Mouse (Mus musculus) ES-E14 (cell line): ENCODE results near the gene Lrch4.

Experiments used
- HCFC1 ChIP-seq: IDR thresholded peaks from 2 replicates; pipeline ENCODE4 v1.6.1; 2012; ENCODE audit warnings: low read length, inconsistent platforms, borderline replicate concordance; ENCODE audit not compliant: insufficient read depth
- MAFK ChIP-seq: IDR thresholded peaks from 2 replicates; pipeline ENCODE4 v1.6.1; 2014; ENCODE audit warnings: mild to moderate bottlenecking, low read depth, low read length, inconsistent platforms; ENCODE audit not compliant: insufficient read depth
- ZC3H11A ChIP-seq: IDR thresholded peaks from 2 replicates; pipeline ENCODE4 v1.6.1; 2012; ENCODE audit warnings: low read depth, mild to moderate bottlenecking, inconsistent platforms, low read length, borderline replicate concordance

DNA sequence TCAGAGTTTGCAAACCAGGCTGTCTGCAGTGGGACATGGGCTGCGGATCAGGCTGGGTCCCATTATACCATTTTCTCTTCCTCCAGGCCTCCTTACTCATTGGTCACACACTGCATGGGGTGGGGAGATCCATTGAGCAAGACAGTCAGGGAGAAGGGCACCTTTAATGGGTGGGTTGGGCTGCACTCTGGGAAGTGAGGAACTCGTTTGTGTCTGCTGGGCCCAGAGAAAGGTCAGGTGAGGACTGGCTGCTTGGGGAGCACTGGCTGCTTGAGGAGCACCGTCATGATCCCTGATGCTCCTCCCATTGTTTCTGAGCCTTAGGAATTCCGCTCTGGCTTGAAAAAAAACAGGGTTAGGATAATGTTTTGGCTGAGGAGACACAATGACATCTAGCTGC, 14.0 kb downstream of the Lrch4 start:
- TF ChIP-seq ZC3H11A (no peak), HCFC1 (no peak), MAFK (no peak)
